Mouse (Mus musculus) embryo, embryonic 10 days (tissue): ENCODE results near the gene Izumo1.

ENCODE experiments used
- DNase-seq: peaks from one replicate; pipeline ENCODE4 v3.0.0-alpha.2; 2015; ENCODE audit warnings: low spot score

The Izumo1 gene

GRCm38 (mm10) chr7:45618316-45618715 lies 3.3 kb upstream of the Izumo1 start:
- DNase-seq = no peak

GRCm38 (mm10) chr7:45619592-45619991 lies 2.0 kb upstream of the Izumo1 start:
- DNase-seq = no peak

- DNase-seq = no peak
These were observed 1.9 kb downstream of the Izumo1 start for GRCm38 (mm10) chr7:45623507-45623906.

- no peak for DNase-seq
These were observed 3.1 kb downstream of the Izumo1 start for GRCm38 (mm10) chr7:45624718-45625117.

- DNase-seq = no peak
These were observed 3.9 kb downstream of the Izumo1 start for GRCm38 (mm10) chr7:45625481-45625880.

- DNase-seq = no peak
These were observed 5.0 kb downstream of the Izumo1 start for GRCm38 (mm10) chr7:45626571-45627076.

GRCm38 (mm10) chr7:45627261-45627660 lies 5.7 kb downstream of the Izumo1 start, which contains the start of gene Rasip1:
Gene Rasip1, plus strand, starts transcription at chr7:45627488.
- no peak for DNase-seq

GRCm38 (mm10) chr7:45628364-45629294 lies 7.0 kb downstream of the Izumo1 start:
- DNase-seq = peak; percentile 89

GRCm38 (mm10) chr7:45630064-45630907 lies 8.7 kb downstream of the Izumo1 start:
- no peak for DNase-seq

- peak; percentile 71 for DNase-seq
These were observed 10.9 kb downstream of the Izumo1 start for GRCm38 (mm10) chr7:45632499-45632898.

- peak; percentile 43 for DNase-seq
These were observed 13.5 kb downstream of the Izumo1 start for GRCm38 (mm10) chr7:45634946-45635681.

GRCm38 (mm10) chr7:45635711-45636688 lies 14.4 kb downstream of the Izumo1 start:
- DNase-seq = no peak

- no peak for DNase-seq
These were observed 16.1 kb downstream of the Izumo1 start for GRCm38 (mm10) chr7:45637710-45638109.

GRCm38 (mm10) chr7:45638623-45639401 lies 17.2 kb downstream of the Izumo1 start:
- peak; percentile 98 for DNase-seq

- no peak for DNase-seq
These were observed 18.0 kb downstream of the Izumo1 start, which contains the start of gene Mamstr for GRCm38 (mm10) chr7:45639561-45640027. Gene Mamstr, plus strand, starts transcription at chr7:45639977.

GRCm38 (mm10) chr7:45640191-45640957 lies 18.8 kb downstream of the Izumo1 start:
- DNase-seq = no peak

GRCm38 (mm10) chr7:45641391-45642040 lies 19.9 kb downstream of the Izumo1 start:
- no peak for DNase-seq

- no peak for DNase-seq
These were observed 20.5 kb downstream of the Izumo1 start for GRCm38 (mm10) chr7:45642083-45642482.
